Mouse (Mus musculus) hindbrain, postnatal 0 days (tissue): ENCODE results near the gene Txnrd2. TPM values are rescaled to one million over a fixed set of nuclear protein-coding genes. Genes with fewer than 3 reads are reported as not detected.

Experiments used
- ATAC-seq: fragments of 200-750 bp; cut with Nextera tagmentation; 2 replicates; pipeline ENCODE4 v1.8.0; 2017; ENCODE audit warnings: mild to moderate bottlenecking, moderate TSS enrichment, moderate library complexity
- DNase-seq: peaks from one replicate; pipeline ENCODE4 v3.0.0-alpha.2; 2015; ENCODE audit warnings: low spot score
- H3K27ac ChIP-seq: fragments of 300-500 bp; sonication (generic); 2 replicates; pipeline ENCODE4 v1.5.1; 2014; ENCODE audit warnings: mild to moderate bottlenecking
- H3K27me3 ChIP-seq: fragments of 300-500 bp; sonication (generic); 2 replicates; pipeline ENCODE4 v1.6.1; 2014; ENCODE audit warnings: low read length, mixed read lengths; ENCODE audit not compliant: insufficient read depth
- H3K36me3 ChIP-seq: fragments of 300-500 bp; sonication (generic); 2 replicates; pipeline ENCODE4 v1.6.1; 2014; ENCODE audit warnings: low read length, mixed read lengths; ENCODE audit not compliant: insufficient read depth
- H3K4me1 ChIP-seq: fragments of 300-500 bp; sonication (generic); 2 replicates; pipeline ENCODE4 v1.6.1; 2014; ENCODE audit warnings: antibody characterized with exemption, low read length, mixed read lengths; ENCODE audit not compliant: insufficient read depth
- H3K4me2 ChIP-seq: fragments of 300-500 bp; sonication (generic); 2 replicates; pipeline ENCODE4 v1.6.1; 2014; ENCODE audit warnings: low read depth, mild to moderate bottlenecking, low read length, moderate library complexity, mixed read lengths
- H3K4me3 ChIP-seq: fragments of 300-500 bp; sonication (generic); 2 replicates; pipeline ENCODE4 v1.5.1; 2014; ENCODE audit warnings: low read length
- H3K9ac ChIP-seq: fragments of 300-500 bp; sonication (generic); replicated peaks from 2 replicates; pipeline ENCODE4 v1.6.1; 2014; ENCODE audit warnings: mild to moderate bottlenecking, low read length, moderate library complexity, mixed read lengths
- H3K9me3 ChIP-seq: fragments of 300-500 bp; sonication (generic); 2 replicates; pipeline ENCODE4 v1.6.1; 2016; ENCODE audit warnings: low read length, mixed read lengths
- CTCF ChIP-seq: IDR thresholded peaks from 2 replicates; pipeline ENCODE4 v1.5.1; 2016; ENCODE audit warnings: antibody characterized with exemption, control low read depth, low read depth
- WGBS: fragments of 180-500 bp; shearing (Covaris S2); extraction: QIAGEN DNeasy Blood & Tissue Kit; methylation state at CpG from one replicate; pipeline ENCODE4 v1.1.7; 2014; 5-methylcytosine and 5-hydroxymethylcytosine counted together
- polyA plus RNA-seq: library from polyadenylated mRNA; unstranded; fragments of >200 nt; fragmentation: Nextera tagmentation; extraction: Ambion mirVana; gene quantifications from 2 replicates; pipeline ENCODE4 v1.2.1, GENCODE M21; 2015
- total RNA-seq: library from RNA; depleted of rRNA; stranded (reverse); fragments of >200 nt; gene quantifications from 2 replicates; pipeline ENCODE4 v1.2.3, GENCODE M21; 2014

The Txnrd2 gene
- total and polyA plus RNA-seq, 2 experiments from 2014 or later, result 23.1 to 41.8 TPM

GRCm38 (mm10) chr16:18407912-18408311 is 18.3 kb upstream of the Txnrd2 start:
- DNase-seq, result peak; percentile 63
- peaks cover 28% of the 10 kb centered on the region; the same call in 1 of the 2 replicates for H3K36me3 ChIP-seq
- TF ChIP-seq CTCF, result no peak
- peak overlapping the region; percentile 16; the same call in 1 of the 2 replicates for H3K27ac ChIP-seq
- peaks cover 12% of the 10 kb centered on the region for H3K4me1 ChIP-seq
- 47% methylated on average over 7 of the region's 7 CpGs for WGBS
- no peak overlapping the region for H3K4me3 ChIP-seq
- no peak overlapping the region for H3K9ac ChIP-seq
- ATAC-seq, result peak; percentile 8; the same call in 1 of the 2 replicates
- no peaks in the 10 kb centered on the region for H3K9me3 ChIP-seq
- no peak overlapping the region for H3K4me2 ChIP-seq
- H3K27me3 ChIP-seq, result no peaks in the 10 kb centered on the region

- DNase-seq, result no peak
- no peaks in the 10 kb centered on the region for H3K27me3 ChIP-seq
- no peak for ATAC-seq
- H3K9ac ChIP-seq, result no peak overlapping the region
- WGBS, result 64% methylated on average over 4 of the region's 4 CpGs
- H3K36me3 ChIP-seq, result peaks cover 10% of the 10 kb centered on the region; the same call in 1 of the 2 replicates
- peaks cover 12% of the 10 kb centered on the region for H3K4me1 ChIP-seq
- H3K9me3 ChIP-seq, result no peaks in the 10 kb centered on the region
- H3K27ac ChIP-seq, result 0 out of 2 replicates have a peak overlapping the region, but pooled peaks have one; percentile 22
- no peak overlapping the region for H3K4me2 ChIP-seq
- no peak overlapping the region for H3K4me3 ChIP-seq
- TF ChIP-seq CTCF, result no peak
These were observed 16.4 kb upstream of the Txnrd2 start for GRCm38 (mm10) chr16:18409776-18410175.

DNA sequence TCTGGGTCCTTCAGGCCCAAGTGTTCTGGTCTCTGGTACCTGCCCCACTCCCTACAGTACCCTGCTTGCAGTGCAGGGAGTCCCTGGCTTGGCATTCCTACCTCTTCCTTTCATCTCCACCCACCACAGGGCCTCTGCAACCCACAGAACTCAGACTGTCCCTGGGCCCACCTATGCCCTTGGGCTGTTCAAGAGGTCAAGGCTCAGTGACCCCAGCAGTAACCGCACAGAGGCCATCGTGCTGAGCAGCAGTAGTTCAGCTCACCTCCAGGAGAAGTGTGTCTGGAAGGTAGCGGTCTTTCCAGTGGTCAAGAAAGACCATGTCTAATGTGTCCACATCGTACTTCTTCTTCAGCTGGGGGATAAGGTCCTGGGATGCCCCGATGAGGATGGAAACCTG is 15.8 kb upstream of the Txnrd2 start:
- WGBS, result 76% methylated on average over 5 of the region's 5 CpGs
- Histone ChIP-seq H3K9me3 (no peaks in the 10 kb centered on the region), H3K4me3 (no peak overlapping the region), H3K27me3 (no peaks in the 10 kb centered on the region), H3K9ac (no peak overlapping the region), H3K36me3 (0 out of 2 replicates have a peak, but pooled peaks cover 4% of the 10 kb centered on the region), H3K27ac (peak overlapping the region; percentile 22; the same call in 1 of the 2 replicates), H3K4me2 (no peak overlapping the region), H3K4me1 (peaks cover 12% of the 10 kb centered on the region)
- ATAC-seq, result no peak
- no peak for DNase-seq
- no peak for TF ChIP-seq CTCF

- Histone ChIP-seq H3K4me1 (peaks cover 12% of the 10 kb centered on the region), H3K9ac (no peak overlapping the region), H3K27ac (peak overlapping the region; percentile 22; the same call in 1 of the 2 replicates), H3K4me3 (no peak overlapping the region), H3K4me2 (no peak overlapping the region), H3K9me3 (no peaks in the 10 kb centered on the region), H3K27me3 (no peaks in the 10 kb centered on the region), H3K36me3 (0 out of 2 replicates have a peak, but pooled peaks cover 4% of the 10 kb centered on the region)
- DNase-seq (peak; percentile 62), ATAC-seq (peak; percentile 7; the same call in 1 of the 2 replicates)
- 43% methylated on average over 13 of the region's 13 CpGs for WGBS
- no peak for TF ChIP-seq CTCF
These were observed 15.0 kb upstream of the Txnrd2 start for GRCm38 (mm10) chr16:18411026-18411649.

DNA sequence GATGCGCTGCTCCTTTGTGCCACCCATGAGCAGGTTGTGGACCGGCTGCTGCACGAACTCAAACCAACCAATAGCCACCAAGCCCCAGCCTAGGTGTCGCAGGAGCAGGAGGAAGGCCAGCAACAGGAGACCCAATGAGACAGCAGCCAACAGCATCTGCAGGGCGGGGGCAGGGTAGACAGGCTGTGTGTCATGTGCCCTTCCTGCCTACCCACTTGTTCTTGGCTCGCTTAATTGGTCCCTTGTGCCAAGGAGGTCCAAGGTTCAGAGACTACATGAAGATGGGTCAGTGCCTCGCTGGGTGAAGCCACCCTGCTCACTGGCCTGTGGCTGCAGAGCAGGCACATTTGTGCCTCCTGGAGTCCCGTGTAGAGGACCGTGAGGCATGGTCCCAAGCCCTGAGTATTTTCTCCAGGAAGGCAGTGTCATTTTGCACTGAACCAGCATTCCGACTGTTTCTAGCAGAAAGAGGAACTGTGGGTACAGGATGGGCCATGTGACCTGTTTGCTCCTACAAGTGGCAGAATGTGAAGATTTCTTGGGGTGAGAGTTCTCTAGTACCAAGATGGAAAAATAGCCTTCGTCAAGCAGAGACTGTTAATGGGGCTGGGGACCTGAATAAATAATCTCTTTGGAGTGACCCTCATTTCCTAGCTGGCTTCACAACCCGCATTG is 14.2 kb upstream of the Txnrd2 start:
- no peak overlapping the region for H3K4me3 ChIP-seq
- H3K9me3 ChIP-seq, result no peaks in the 10 kb centered on the region
- no peaks in the 10 kb centered on the region for H3K27me3 ChIP-seq
- H3K27ac ChIP-seq, result peak overlapping the region; percentile 22; the same call in 1 of the 2 replicates
- no peak for TF ChIP-seq CTCF
- 70% methylated on average over 12 of the region's 12 CpGs for WGBS
- no peak overlapping the region for H3K4me2 ChIP-seq
- peak; percentile 52 for DNase-seq
- H3K4me1 ChIP-seq, result peaks cover 12% of the 10 kb centered on the region
- 0 out of 2 replicates have a peak, but pooled peaks cover 4% of the 10 kb centered on the region for H3K36me3 ChIP-seq
- ATAC-seq, result peak; percentile 41; the same call in 1 of the 2 replicates
- H3K9ac ChIP-seq, result no peak overlapping the region

- DNase-seq (no peak), ATAC-seq (no peak)
- H3K9ac ChIP-seq, result no peak overlapping the region
- H3K4me3 ChIP-seq, result no peak overlapping the region
- no peak overlapping the region for H3K4me2 ChIP-seq
- H3K4me1 ChIP-seq, result peaks cover 12% of the 10 kb centered on the region
- no peaks in the 10 kb centered on the region for H3K27me3 ChIP-seq
- peaks cover 6% of the 10 kb centered on the region; the same call in 1 of the 2 replicates for H3K36me3 ChIP-seq
- no peaks in the 10 kb centered on the region for H3K9me3 ChIP-seq
- no peak for TF ChIP-seq CTCF
- H3K27ac ChIP-seq, result no peak overlapping the region
- 87% methylated on average over 7 of the region's 7 CpGs for WGBS
These were observed 13.0 kb upstream of the Txnrd2 start for GRCm38 (mm10) chr16:18413032-18413816.
